Mouse (Mus musculus) lung, postnatal 0 days (tissue): Measurements from ENCODE around the gene Bcl2l11.

ENCODE experiments used
- CTCF ChIP-seq: IDR thresholded peaks from 2 replicates; pipeline ENCODE4 v1.5.1; 2016; ENCODE audit warnings: antibody characterized with exemption, mild to moderate bottlenecking
- EP300 ChIP-seq: IDR thresholded peaks from 2 replicates; pipeline ENCODE4 v1.6.1; 2016; ENCODE audit warnings: antibody characterized with exemption, mild to moderate bottlenecking, control low read depth

GRCm38 (mm10) chr2:128179808-128180379, 54.1 kb downstream of the Bcl2l11 start:
- TF ChIP-seq CTCF (0 out of 2 replicates have a peak, but pooled peaks have one; percentile 2), EP300 (peak; percentile 99)
